In genomic region chr16:10867904-10868440, GRCm38 (mm10) we compare ENCODE assay signal across 9 mouse cellular contexts. TPM values are rescaled to one million over a fixed set of nuclear protein-coding genes. Genes with fewer than 3 reads are reported as not detected.
DNase-seq lines count a peak whose midpoint lies in the region; ATAC-seq and TF ChIP-seq lines count a peak whose summit lies in the region.
"Had no signal": no experiment of that assay in that cellular context is flagged by ENCODE, and none has a peak within 500 bp of the region (broad histone marks: within the 10 kb centered on the region; RNA-seq: fewer than 3 reads in every experiment).

No protein-coding gene starts in this region.

- H3K27ac ChIP-seq in kidney, embryonic 14.5 days (ENCODE audit: low read depth, low read length): no peak overlapping the region
- no peak overlapping the region for H3K27ac ChIP-seq in ES-E14 (ENCODE audit: insufficient read depth, low read depth, low read length, poor library complexity, severe bottlenecking)
- no peak overlapping the region for H3K27ac ChIP-seq in limb, embryonic 10.5 days
- H3K27ac ChIP-seq: lung, embryonic 15.5 days had no signal

- no peak overlapping the region for H3K9ac ChIP-seq in kidney, embryonic 14.5 days (ENCODE audit: low read depth, low read length)
- H3K9ac ChIP-seq in ES-E14 (ENCODE audit: insufficient read depth, low read depth, low read length, poor library complexity, severe bottlenecking): no peak overlapping the region
- H3K9ac ChIP-seq: lung, embryonic 15.5 days had no signal

- 37% methylated on average over 11 of the region's 11 CpGs for WGBS in kidney, embryonic 14.5 days
- 37% methylated on average over 11 of the region's 11 CpGs for WGBS in limb, embryonic 10.5 days

- in situ Hi-C loops in ES-E14 (cut with MboI; ENCODE audit: low sequenced_read_pairs in 2 of 2, unreplicated experiment in 2 of 2): loop anchor here in 1 of 2 experiments (25.0 kb wide), 1 partner anchor 306 kb away; no protein-coding TSS in a partner anchor

- no peaks in the 10 kb centered on the region for H3K9me3 ChIP-seq in kidney, embryonic 14.5 days (ENCODE audit: control insufficient read depth, low read length)
- H3K9me3 ChIP-seq in ES-E14 (ENCODE audit: control insufficient read depth, insufficient read depth, low read depth, low read length): no peaks in the 10 kb centered on the region
- H3K9me3 ChIP-seq in limb, embryonic 10.5 days (replicated peaks): no peaks in the 10 kb centered on the region
- H3K9me3 ChIP-seq: lung, embryonic 15.5 days had no signal

- peak; percentile 31 for DNase-seq in kidney, adult 11 months
- DNase-seq in ES-E14 (ENCODE audit: low read depth, low spot score): peak; percentile 29
- DNase-seq in c-Kit-positive CD71-positive TER-119-positive erythroid progenitor cells, embryonic 14.5 days (ENCODE audit: low spot score): peak; percentile 38
- DNase-seq in gastrocnemius, postnatal 36 days: peak; percentile 51 to 62
- peak; percentile 79 for DNase-seq in limb, embryonic 10.5 days (ENCODE audit: low spot score)
- peak; percentile 31 for DNase-seq in right cerebral cortex, adult 18-20 months
- DNase-seq in urinary bladder, postnatal 36 days (ENCODE audit: low spot score in 2 of 2): peak; percentile 58 to 62

- intact Hi-C loops in gastrocnemius, postnatal 36 days (cut with DNase I): loop anchor here (2.0 kb wide), 2 partner anchors 293 to 301 kb away; no protein-coding TSS in a partner anchor

- H3K4me3 ChIP-seq in kidney, embryonic 14.5 days (ENCODE audit: low read length): no peak overlapping the region
- no peak overlapping the region for H3K4me3 ChIP-seq in ES-E14 (ENCODE audit: insufficient read depth in 1 of 2, low read depth in 1 of 2, low read length in 2 of 2, poor library complexity in 1 of 2, severe bottlenecking in 1 of 2)
- no peak overlapping the region for H3K4me3 ChIP-seq in limb, embryonic 10.5 days
- H3K4me3 ChIP-seq: lung, embryonic 15.5 days had no signal

- H3K4me2 ChIP-seq in kidney, embryonic 14.5 days (replicated peaks; ENCODE audit: low read depth, low read length): no peak overlapping the region
- H3K4me2 ChIP-seq: lung, embryonic 15.5 days had no signal

- ATAC-seq in kidney, embryonic 14.5 days (ENCODE audit: low FRiP score, low TSS enrichment): no peak

- H3K36me3 ChIP-seq in kidney, embryonic 14.5 days (ENCODE audit: control insufficient read depth, insufficient read depth, low read length): no peaks in the 10 kb centered on the region
- no peaks in the 10 kb centered on the region for H3K36me3 ChIP-seq in ES-E14 (ENCODE audit: control insufficient read depth, insufficient read depth, low read length, poor library complexity, severe bottlenecking)
- H3K36me3 ChIP-seq in limb, embryonic 10.5 days: no peaks in the 10 kb centered on the region
- H3K36me3 ChIP-seq: lung, embryonic 15.5 days had no signal

- H3K27me3 ChIP-seq in kidney, embryonic 14.5 days (ENCODE audit: control insufficient read depth, insufficient read depth, low read length): no peaks in the 10 kb centered on the region
- H3K27me3 ChIP-seq in limb, embryonic 10.5 days (ENCODE audit: low read depth, poor library complexity, severe bottlenecking): no peaks in the 10 kb centered on the region
- H3K27me3 ChIP-seq: lung, embryonic 15.5 days had no signal

- H3K4me1 ChIP-seq in kidney, embryonic 14.5 days (ENCODE audit: control insufficient read depth, insufficient read depth, low read length): 0 out of 2 replicates have a peak, but pooled peaks cover 3% of the 10 kb centered on the region
- no peaks in the 10 kb centered on the region for H3K4me1 ChIP-seq in ES-E14 (ENCODE audit: control insufficient read depth in 2 of 2, insufficient read depth in 2 of 2, low read length in 2 of 2, poor library complexity in 1 of 2)
- peaks cover 19% of the 10 kb centered on the region for H3K4me1 ChIP-seq in limb, embryonic 10.5 days
- H3K4me1 ChIP-seq: lung, embryonic 15.5 days had no signal

TF ChIP-seq in ES-E14, 5 proteins besides CTCF, POLR2A, EP300 and RAD21:
- TF ChIP-seq ZNF384 (IDR thresholded peaks at IDR 0.05; ENCODE audit: low read depth, low read length): no peak
- TF ChIP-seq ZC3H11A (IDR thresholded peaks at IDR 0.05; ENCODE audit: borderline replicate concordance, low read depth, low read length): peak; percentile 65; the same call in 1 of the 2 replicates
- TF ChIP-seq CHD2 (IDR thresholded peaks at IDR 0.05; ENCODE audit: low read depth, low read length): no peak
- no peak for TF ChIP-seq MAFK (IDR thresholded peaks at IDR 0.05; ENCODE audit: insufficient read depth, low read depth, low read length)
- TF ChIP-seq HCFC1 (IDR thresholded peaks at IDR 0.05; ENCODE audit: borderline replicate concordance, insufficient read depth, low read length): no peak
TF ChIP-seq in ES-E14: peak in this region for 1.

RNA-seq across cellular contexts. Expression of gene Rmi2, which starts 33.1 kb away (rescaled TPM):
- polyA plus RNA-seq in kidney, embryonic 14.5 days (2014; fragmentation: Nextera tagmentation; extraction: Ambion mirVana): 6.0 and 6.2 TPM in 2 replicates
- 2.9 and 3.3 TPM in 2 replicates for total RNA-seq in ES-E14 (2012; rRNA removed)
- total RNA-seq in gastrocnemius, postnatal 36 days (2021): 1 to 10 TPM; 2.5 to 2.7 TPM
- polyA plus RNA-seq in limb, embryonic 10.5 days (2016; fragmentation: Nextera tagmentation; extraction: Ambion mirVana): 4.2 and 4.8 TPM in 2 replicates

RNA-seq across cellular contexts. Expression of gene Gm11172, which starts 55.3 kb away (rescaled TPM):
- polyA plus RNA-seq in kidney, embryonic 14.5 days (2014; fragmentation: Nextera tagmentation; extraction: Ambion mirVana): not detected in 2 replicates
- total RNA-seq in ES-E14 (2012; rRNA removed): not detected in 2 replicates
- not detected for total RNA-seq in gastrocnemius, postnatal 36 days (2021)
- polyA plus RNA-seq in limb, embryonic 10.5 days (2016; fragmentation: Nextera tagmentation; extraction: Ambion mirVana): not detected in 2 replicates
- polyA plus RNA-seq: lung, embryonic 15.5 days had no signal

Comparison
In these comparisons a context has a peak if more than half of its experiments do, and no peak if none do; other contexts are left out.
1. DNase-seq: peak in every context shown above with its lines; median percentile 79 in limb, embryonic 10.5 days; 60 in urinary bladder, postnatal 36 days; 56 in gastrocnemius, postnatal 36 days; 38 in c-Kit-positive CD71-positive TER-119-positive erythroid progenitor cells, embryonic 14.5 days; 31 in kidney, adult 11 months; 31 in right cerebral cortex, adult 18-20 months; 29 in ES-E14.